Mouse (Mus musculus): ENCODE results near the gene Ggt5.

GRCm38 (mm10) chr10:75661876-75662275 is 72.7 kb downstream of the Ggt5 start:
- TF ChIP-seq POLR2A (IDR thresholded peaks at IDR 0.05; ENCODE audit: borderline replicate concordance, control insufficient read depth, low read depth, low read length) (no peak), CTCF (IDR thresholded peaks at IDR 0.05; ENCODE audit: control insufficient read depth, insufficient read depth, low read length) (no peak)

Measured in bone marrow, adult 2 months (tissue).